Mouse (Mus musculus) CH12.LX (cell line): Measurements from ENCODE around the gene Gm45213. TPM values are rescaled to one million over a fixed set of nuclear protein-coding genes. Genes with fewer than 3 reads are reported as not detected.
"Not testable (repeated sequence)": the region's sequence is repeated elsewhere in the genome, so short reads cannot be mapped to it uniquely, and the experiment has no call there.

ENCODE experiments used
- DNase-seq: peaks from one replicate; pipeline ENCODE4 v3.0.0-alpha.2; 2013; ENCODE audit errors: extremely low read depth
- H3K27ac ChIP-seq: 2 replicates; pipeline ENCODE4 v1.5.1; 2012; ENCODE audit warnings: low read depth, mild to moderate bottlenecking, control low read depth, moderate library complexity; ENCODE audit not compliant: insufficient read depth
- H3K27me3 ChIP-seq: replicated peaks from 2 replicates; pipeline ENCODE3; 2012; ENCODE audit warnings: inconsistent platforms
- H3K36me3 ChIP-seq, 2 experiments: replicated peaks in 1 of 2; 2 replicates each; pipeline versions ENCODE3 to v1.6.1; 2012; ENCODE audit warnings: inconsistent platforms in 1 of 2, low read length in 1 of 2, mild to moderate bottlenecking in 1 of 2, mixed read lengths in 1 of 2, moderate library complexity in 1 of 2; ENCODE audit not compliant: control insufficient read depth in 1 of 2, insufficient read depth in 1 of 2
- H3K4me1 ChIP-seq, 2 experiments: 2 replicates each; pipeline ENCODE4 v1.6.1; 2012; ENCODE audit warnings: inconsistent platforms in 1 of 2, moderate library complexity in 1 of 2; ENCODE audit not compliant: insufficient read depth in 2 of 2, control insufficient read depth in 1 of 2
- H3K4me2 ChIP-seq: 2 replicates; pipeline ENCODE4 v1.6.1; 2012; ENCODE audit warnings: low read depth, mild to moderate bottlenecking, control low read depth; ENCODE audit not compliant: poor library complexity, insufficient read depth, severe bottlenecking
- H3K4me3 ChIP-seq, 3 experiments: fragments of 150-350 bp in 1 of 3; sonication (generic) in 1 of 3; replicated peaks in 1 of 3; 2 replicates each; pipeline versions ENCODE3 to v1.5.1; 2011 to 2012; ENCODE audit warnings: low read depth in 2 of 3, low read length in 2 of 3, mild to moderate bottlenecking in 2 of 3, moderate library complexity in 2 of 3, control low read depth in 1 of 3, improper control_type of control experiment in 1 of 3, inconsistent platforms in 1 of 3, mixed read lengths in 1 of 3; ENCODE audit not compliant: poor library complexity in 1 of 3
- H3K79me2 ChIP-seq: replicated peaks from 2 replicates; pipeline ENCODE4 v1.6.1; 2012; ENCODE audit warnings: mild to moderate bottlenecking, moderate library complexity; ENCODE audit not compliant: control insufficient read depth, poor library complexity, insufficient read depth, severe bottlenecking; ENCODE audit errors: extremely low read depth
- H3K9ac ChIP-seq: 2 replicates; pipeline ENCODE4 v1.6.1; 2012; ENCODE audit warnings: low read depth, mild to moderate bottlenecking, control low read depth, moderate library complexity; ENCODE audit not compliant: insufficient read depth
- H3K9me3 ChIP-seq: replicated peaks from 2 replicates; pipeline ENCODE3; 2012; ENCODE audit warnings: low read length, inconsistent platforms, mixed read lengths
- CHD1 ChIP-seq: IDR thresholded peaks from 2 replicates; pipeline ENCODE4 v1.6.1; 2012; ENCODE audit warnings: low read depth, low read length, improper control_type of control experiment, inconsistent platforms
- CTCF ChIP-seq, 2 experiments: IDR thresholded peaks in 1 of 2; conservative IDR thresholded peaks in 1 of 2; 2 replicates each; pipeline ENCODE4 v1.5.1; 2011 to 2012; ENCODE audit warnings: low read depth in 2 of 2, low read length in 2 of 2, improper control_type of control experiment in 1 of 2, inconsistent platforms in 1 of 2, mild to moderate bottlenecking in 1 of 2, moderate library complexity in 1 of 2
- ETS1 ChIP-seq: conservative IDR thresholded peaks from 2 replicates; pipeline ENCODE4 v1.6.1; 2012; ENCODE audit warnings: low read depth, mild to moderate bottlenecking, inconsistent platforms, low read length, improper control_type of control experiment, moderate library complexity
- IRF4 ChIP-seq: IDR thresholded peaks from 2 replicates; pipeline ENCODE4 v1.6.1; 2014; ENCODE audit warnings: low read depth, mild to moderate bottlenecking, inconsistent platforms, low read length, improper control_type of control experiment
- JUN ChIP-seq: IDR thresholded peaks from 2 replicates; pipeline ENCODE4 v1.6.1; 2011; ENCODE audit warnings: low read depth, mild to moderate bottlenecking, low read length, improper control_type of control experiment, moderate library complexity; ENCODE audit not compliant: insufficient read depth
- MAFK ChIP-seq: IDR thresholded peaks from 2 replicates; pipeline ENCODE4 v1.6.1; 2011; ENCODE audit warnings: low read length, improper control_type of control experiment; ENCODE audit not compliant: insufficient replicate concordance
- MAZ ChIP-seq: IDR thresholded peaks from 2 replicates; pipeline ENCODE4 v1.6.1; 2012; ENCODE audit warnings: low read depth, mild to moderate bottlenecking, inconsistent platforms, low read length, improper control_type of control experiment, moderate library complexity
- MYC ChIP-seq: IDR thresholded peaks from 2 replicates; pipeline ENCODE4 v1.6.1; 2011; ENCODE audit warnings: low read depth, mild to moderate bottlenecking, improper control_type of control experiment, low read length
- NELFE ChIP-seq: IDR thresholded peaks from 2 replicates; pipeline ENCODE4 v1.6.1; 2011; ENCODE audit warnings: low read depth, low read length, improper control_type of control experiment
- NRF1 ChIP-seq: IDR thresholded peaks from 2 replicates; pipeline ENCODE4 v1.6.1; 2014; ENCODE audit warnings: low read depth, mild to moderate bottlenecking, inconsistent platforms, low read length, improper control_type of control experiment, moderate library complexity
- PAX5 ChIP-seq: IDR thresholded peaks from 2 replicates; pipeline ENCODE4 v1.6.1; 2012; ENCODE audit warnings: low read length, inconsistent platforms, mixed read lengths
- RAD21 ChIP-seq: IDR thresholded peaks from 2 replicates; pipeline ENCODE4 v1.6.1; 2011; ENCODE audit warnings: low read depth, mild to moderate bottlenecking, low read length, improper control_type of control experiment, moderate library complexity
- RCOR1 ChIP-seq: conservative IDR thresholded peaks from 2 replicates; pipeline ENCODE4 v1.6.1; 2012; ENCODE audit warnings: low read depth, mild to moderate bottlenecking, inconsistent platforms, low read length, improper control_type of control experiment
- SMC3 ChIP-seq: IDR thresholded peaks from 2 replicates; pipeline ENCODE4 v1.6.1; 2011; ENCODE audit warnings: low read depth, low read length, improper control_type of control experiment
- UBTF ChIP-seq: IDR thresholded peaks from 2 replicates; pipeline ENCODE4 v1.6.1; 2012; ENCODE audit warnings: low read depth, mild to moderate bottlenecking, inconsistent platforms, low read length, improper control_type of control experiment, moderate library complexity
- USF1 ChIP-seq: IDR thresholded peaks from 2 replicates; pipeline ENCODE4 v1.6.1; 2014; ENCODE audit warnings: low read depth, mild to moderate bottlenecking, inconsistent platforms, low read length, improper control_type of control experiment
- USF2 ChIP-seq: conservative IDR thresholded peaks from 2 replicates; pipeline ENCODE4 v1.6.1; 2011; ENCODE audit warnings: low read depth, low read length, improper control_type of control experiment
- ZC3H11A ChIP-seq: IDR thresholded peaks from 2 replicates; pipeline ENCODE4 v1.6.1; 2012; ENCODE audit warnings: low read depth, mild to moderate bottlenecking, inconsistent platforms, low read length, improper control_type of control experiment
- ZKSCAN1 ChIP-seq: IDR thresholded peaks from 2 replicates; pipeline ENCODE4 v1.6.1; 2012; ENCODE audit warnings: low read depth, inconsistent platforms, low read length, improper control_type of control experiment, borderline replicate concordance
- dilution Hi-C: fragments of 300-500 bp; cut with MboI; formaldehyde crosslinking; loops from 2 replicates; pipeline ENCODE4 v1.14.3; 2020; ENCODE audit warnings: low sequenced_read_pairs; ENCODE audit not compliant: extremely low pct_unique_long_range_greater_than_20kb, extremely low pct_ligation_motif_present
- in situ Hi-C: fragments of 300-500 bp; cut with MboI; formaldehyde crosslinking; loops from 3 replicates; pipeline ENCODE4 v1.14.3; 2019; ENCODE audit warnings: low sequenced_read_pairs, low pct_ligation_motif_present, low pct_unique_long_range_greater_than_20kb, mixed read lengths
- polyA plus RNA-seq: library from polyadenylated mRNA; unstranded; fragments of >175 nt; gene quantifications from 2 replicates; pipeline ENCODE4 v1.2.1, GENCODE M21; 2012; ENCODE audit warnings: low read depth; ENCODE audit not compliant: insufficient read length
- total RNA-seq, 2 experiments: library from RNA; depleted of rRNA; stranded (reverse); fragments of 300-350 nt in 1 of 2; fragments of >200 nt in 1 of 2; gene quantifications; 2 replicates each; pipeline ENCODE4 v1.2.3; 2012 to 2014

The Gm45213 gene
- total and polyA plus RNA-seq, 3 experiments, result not detected

GRCm38 (mm10) chr7:66053946-66054483 is 10.6 kb downstream of the Gm45213 start:
- in situ Hi-C loops (loop anchor here (10.0 kb wide), 1 partner anchor 339 kb away; no protein-coding TSS in a partner anchor), dilution Hi-C loops (no loop called here)
- H3K4me3 ChIP-seq, result no peak overlapping the region
- peaks cover 4% of the 10 kb centered on the region for H3K9me3 ChIP-seq
- peaks cover 32% of the 10 kb centered on the region for H3K27me3 ChIP-seq
- TF ChIP-seq NELFE, result no peak
- no peak for TF ChIP-seq IRF4
- TF ChIP-seq NRF1, result no peak
- no peak for TF ChIP-seq ZKSCAN1
- no peak for TF ChIP-seq PAX5
- TF ChIP-seq RCOR1, result no peak
- TF ChIP-seq SMC3, result no peak
- no peak for TF ChIP-seq ZC3H11A
- no peak for TF ChIP-seq USF1
- TF ChIP-seq JUN, result no peak
- no peak for TF ChIP-seq CHD1
- TF ChIP-seq, all 38 proteins: peak for 0
- DNase-seq, result no peak
- H3K9ac ChIP-seq, result no peak overlapping the region
- H3K4me2 ChIP-seq, result no peak overlapping the region
- no peak overlapping the region for H3K27ac ChIP-seq
- H3K36me3 ChIP-seq, result no peaks in the 10 kb centered on the region
- H3K4me1 ChIP-seq, result peaks cover 0 to 4% of the 10 kb centered on the region in 2 experiments; a peak in 1 of 4 replicates
- H3K79me2 ChIP-seq, result no peaks in the 10 kb centered on the region

- H3K4me2 ChIP-seq, H3K79me2 ChIP-seq, H3K36me3 ChIP-seq, H3K27ac ChIP-seq, dilution Hi-C loops, H3K4me1 ChIP-seq, H3K4me3 ChIP-seq, H3K9ac ChIP-seq, DNase-seq, H3K9me3 ChIP-seq: not testable (repeated sequence)
- TF ChIP-seq CTCF (conservative IDR thresholded peaks at IDR 0.05 in 1 of 2, IDR thresholded peaks at IDR 0.05 in 1 of 2; ENCODE audit: low read depth in 2 of 2, low read length in 2 of 2) (peak in 1 of 2 experiments; percentile 60; a peak in 3 of 4 replicates), RAD21 (peak; percentile 48)
- peaks cover 19% of the 10 kb centered on the region for H3K27me3 ChIP-seq
- in situ Hi-C loops, result loop anchor here (10.0 kb wide), 1 partner anchor 341 kb away; no protein-coding TSS in a partner anchor
These were observed 12.0 kb downstream of the Gm45213 start for GRCm38 (mm10) chr7:66055356-66055755.

- in situ Hi-C loops (loop anchor here (10.0 kb wide), 1 partner anchor 344 kb away; no protein-coding TSS in a partner anchor), dilution Hi-C loops (no loop called here)
- no peak within 1 kb of the TSS for H3K27ac ChIP-seq
These were observed 15.3 kb downstream of the Gm45213 start, which contains the start of gene Snrpa1 for GRCm38 (mm10) chr7:66058703-66059102. TSS of gene Snrpa1 (plus strand) at chr7:66059003.

More at GRCm38 (mm10) chr7:66058703-66059102, 15.3 kb downstream of the Gm45213 start, which contains the start of gene Snrpa1:
- no peak for DNase-seq
- TF ChIP-seq CTCF (conservative IDR thresholded peaks at IDR 0.05 in 1 of 2, IDR thresholded peaks at IDR 0.05 in 1 of 2; ENCODE audit: low read depth in 2 of 2, low read length in 2 of 2), result no peak
- no peak for TF ChIP-seq MAFK
- TF ChIP-seq UBTF, result no peak
- TF ChIP-seq USF2, result no peak
- no peak for TF ChIP-seq ETS1
- TF ChIP-seq MYC, result no peak
- no peak for TF ChIP-seq MAZ
- H3K4me3 ChIP-seq, result peak within 1 kb of the TSS; percentile 70 to 93 (median 93)
- peaks cover 2% of the 10 kb centered on the region for H3K27me3 ChIP-seq
- H3K36me3 ChIP-seq, result peaks cover 4 to 16% of the 10 kb centered on the region in 2 experiments
- peaks cover 4 to 22% of the 10 kb centered on the region in 2 experiments; a peak in 3 of 4 replicates for H3K4me1 ChIP-seq
- peak within 1 kb of the TSS; percentile 68 for H3K9ac ChIP-seq
- H3K9me3 ChIP-seq, result no peaks in the 10 kb centered on the region
- peak within 1 kb of the TSS; percentile 67 for H3K4me2 ChIP-seq
- H3K79me2 ChIP-seq, result peaks cover 35% of the 10 kb centered on the region
